Mouse (Mus musculus) natural killer cell, adult 2 months (primary cell): ENCODE measurements at regions not wholly inside any gene's neighbourhood (a gene's known extent, or its start where the extent isn't known, plus 50 kb on each side); places are given as distances from the start of the nearest gene placed in this dataset.

ENCODE experiments used
- DNase-seq, 2 experiments: peaks; one replicate each; pipeline ENCODE4 v3.0.0; 2022; ENCODE audit warnings: low spot score in 2 of 2

- DNase-seq: no peak
Observed at GRCm38 (mm10) chr15:38608207-38608870, 1183.0 kb downstream of the 4930447A16Rik start.

- DNase-seq: no peak
Observed at GRCm38 (mm10) chr15:38609522-38609921, 1184.2 kb downstream of the 4930447A16Rik start.
